Mouse (Mus musculus): ENCODE data around the gene Tcf7l2.

GRCm38 (mm10) chr19:55825951-55826507 is 84.4 kb downstream of the Tcf7l2 start:
- TF ChIP-seq CTCF (IDR thresholded peaks at IDR 0.05; ENCODE audit: low read depth), result no peak
- no peak for TF ChIP-seq EP300 (optimal IDR thresholded peaks at IDR 0.05)

All from stomach, postnatal 0 days (tissue).